Mouse (Mus musculus): ENCODE results near the gene Ednra. TPM values are rescaled to one million over a fixed set of nuclear protein-coding genes. Genes with fewer than 3 reads are reported as not detected.
"Not testable (repeated sequence)": the region's sequence is repeated elsewhere in the genome, so short reads cannot be mapped to it uniquely, and the experiment has no call there.

Gene Ednra
- polyA plus RNA-seq, 1 experiment from 2014 or later: 6.4 TPM

DNA sequence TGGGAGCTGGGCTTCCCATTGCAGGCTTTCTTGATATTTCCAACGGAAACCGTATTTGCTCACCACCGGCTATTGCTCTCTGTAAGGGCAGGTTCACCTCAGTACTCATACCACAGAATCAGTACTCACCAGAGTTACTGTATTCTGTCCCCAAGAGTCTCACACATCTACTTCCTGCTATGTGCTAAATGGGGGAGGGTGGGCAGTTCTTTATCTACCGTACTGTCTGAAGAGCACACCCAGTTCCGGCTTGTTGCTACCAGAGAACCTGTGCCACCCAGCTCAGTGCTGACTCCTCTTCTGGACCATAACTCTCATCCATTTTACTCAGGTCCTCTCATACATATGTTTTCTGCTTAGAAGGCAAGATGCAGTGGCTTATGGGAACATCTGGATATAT is 10.6 kb downstream of the Ednra start:
- Histone ChIP-seq H3K27me3 (replicated peaks) (no peaks in the 10 kb centered on the region), H3K9me3 (no peaks in the 10 kb centered on the region), H3K4me1 (no peaks in the 10 kb centered on the region), H3K4me2 (no peak overlapping the region), H3K27ac (no peak overlapping the region), H3K36me3 (replicated peaks) (no peaks in the 10 kb centered on the region), H3K9ac (no peak overlapping the region), H3K4me3 (no peak overlapping the region)
- ATAC-seq (replicated peaks): no peak
- 91% methylated on average over 5 of the region's 5 CpGs for WGBS

DNA sequence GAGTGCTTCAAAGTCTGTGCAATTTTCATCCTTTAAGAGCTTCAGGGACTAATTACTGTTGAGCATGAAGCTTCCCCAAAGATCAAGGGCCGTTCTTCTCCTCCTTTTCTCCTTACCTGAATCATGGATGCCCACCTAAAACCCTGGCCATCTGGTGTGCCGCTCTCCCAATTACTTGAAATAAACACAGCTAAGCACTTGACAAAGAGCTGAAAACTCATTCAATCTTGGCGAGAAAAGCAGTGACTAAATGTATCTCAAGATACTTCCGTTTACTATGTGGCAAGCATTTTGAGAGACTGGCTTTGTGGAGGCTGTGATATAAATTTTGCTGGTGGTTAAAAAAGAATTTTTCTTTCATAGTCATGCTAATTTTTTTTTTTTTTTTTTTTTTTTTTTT is 19.5 kb downstream of the Ednra start:
- H3K9ac ChIP-seq: no peak overlapping the region
- WGBS: 90% methylated on average over 4 of the region's 4 CpGs
- H3K4me3 ChIP-seq: no peak overlapping the region
- H3K27me3 ChIP-seq (replicated peaks): no peaks in the 10 kb centered on the region
- H3K4me2 ChIP-seq: no peak overlapping the region
- H3K9me3 ChIP-seq: no peaks in the 10 kb centered on the region
- H3K27ac ChIP-seq: no peak overlapping the region
- no peaks in the 10 kb centered on the region for H3K36me3 ChIP-seq (replicated peaks)
- ATAC-seq (replicated peaks): no peak
- H3K4me1 ChIP-seq: no peaks in the 10 kb centered on the region

DNA sequence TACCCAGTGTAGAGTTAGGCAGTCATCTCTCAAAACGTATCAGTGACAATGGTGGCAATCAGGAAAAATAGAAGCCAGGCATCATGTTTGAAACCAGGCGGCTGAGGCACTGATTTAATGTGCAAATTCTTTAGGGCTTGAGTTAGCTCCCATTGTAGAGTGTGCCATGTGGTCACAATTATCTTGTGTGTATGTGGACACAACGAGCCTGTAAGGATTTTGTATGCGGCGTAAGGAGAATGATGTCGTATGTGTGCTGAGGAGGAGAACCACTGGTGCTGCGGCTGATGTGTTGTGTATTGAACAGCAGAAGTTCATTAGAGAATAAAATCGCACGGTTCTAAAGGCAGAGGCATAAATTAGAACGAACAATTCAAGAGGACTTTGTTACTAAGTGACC is 26.2 kb downstream of the Ednra start:
- H3K27ac ChIP-seq: no peak overlapping the region
- no peaks in the 10 kb centered on the region for H3K36me3 ChIP-seq (replicated peaks)
- no peak overlapping the region for H3K4me3 ChIP-seq
- H3K9ac ChIP-seq: no peak overlapping the region
- no peaks in the 10 kb centered on the region for H3K4me1 ChIP-seq
- no peaks in the 10 kb centered on the region for H3K9me3 ChIP-seq
- no peak overlapping the region for H3K4me2 ChIP-seq
- no peaks in the 10 kb centered on the region for H3K27me3 ChIP-seq (replicated peaks)
- ATAC-seq (replicated peaks): no peak
- 70% methylated on average over 10 of the region's 10 CpGs for WGBS

DNA sequence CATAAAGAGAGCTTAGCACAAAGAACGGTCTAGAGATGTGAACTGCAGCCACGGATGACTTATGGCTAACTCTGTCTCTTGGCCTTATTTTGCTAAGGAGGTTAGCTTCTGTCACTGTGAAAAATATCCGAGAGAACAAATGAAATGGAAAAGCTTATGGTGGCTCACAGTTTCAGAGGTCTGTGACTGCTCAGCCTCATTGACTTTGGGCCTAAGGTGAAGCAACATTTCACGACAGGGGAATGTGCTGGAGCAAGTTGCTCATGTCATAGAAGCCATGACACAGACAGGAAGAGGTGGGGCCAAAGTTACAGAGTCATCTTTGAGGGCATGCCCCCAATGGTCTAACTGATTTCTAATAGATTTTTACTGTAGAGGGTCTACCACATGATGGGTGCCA is 28.1 kb downstream of the Ednra start:
- 94% methylated on average over 4 of the region's 4 CpGs for WGBS
- H3K4me3 ChIP-seq: no peak overlapping the region
- H3K27me3 ChIP-seq (replicated peaks): no peaks in the 10 kb centered on the region
- no peak overlapping the region for H3K4me2 ChIP-seq
- no peak overlapping the region for H3K9ac ChIP-seq
- no peak overlapping the region for H3K27ac ChIP-seq
- ATAC-seq (replicated peaks): no peak
- no peaks in the 10 kb centered on the region for H3K36me3 ChIP-seq (replicated peaks)
- no peaks in the 10 kb centered on the region for H3K4me1 ChIP-seq
- H3K9me3 ChIP-seq: no peaks in the 10 kb centered on the region

DNA sequence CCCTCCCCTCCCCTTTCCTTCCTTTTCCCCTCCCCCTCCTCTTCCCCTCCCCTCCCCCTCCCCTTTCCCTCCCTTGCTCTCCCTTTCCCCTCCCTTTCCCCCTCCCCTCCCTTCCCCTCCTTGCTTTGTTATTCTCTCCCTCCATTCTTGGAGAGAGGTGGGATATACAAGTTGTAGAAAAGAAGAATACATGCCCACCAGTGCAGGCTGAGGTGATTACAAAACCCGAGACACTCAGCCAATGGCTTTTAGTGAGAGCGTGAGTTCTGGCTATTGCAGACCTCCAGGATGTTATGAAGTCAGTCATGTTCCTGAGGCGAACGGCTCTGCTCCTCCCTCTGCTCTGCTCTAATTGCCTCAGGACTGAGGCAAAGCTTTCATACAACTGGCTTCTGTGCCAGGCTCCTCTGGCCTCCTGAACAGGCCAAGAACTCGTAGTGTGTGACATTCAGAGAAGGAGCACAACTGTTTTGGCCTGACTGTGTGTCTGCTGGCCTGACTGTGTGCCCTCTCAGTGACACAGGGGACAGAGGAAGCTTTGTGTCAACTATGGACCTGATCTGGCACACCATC is 28.7 kb downstream of the Ednra start:
- 57% methylated on average over 5 of the region's 5 CpGs for WGBS
- no peaks in the 10 kb centered on the region for H3K4me1 ChIP-seq
- no peaks in the 10 kb centered on the region for H3K27me3 ChIP-seq (replicated peaks)
- H3K4me2 ChIP-seq: no peak overlapping the region
- H3K36me3 ChIP-seq (replicated peaks): no peaks in the 10 kb centered on the region
- H3K9ac ChIP-seq: no peak overlapping the region
- no peak overlapping the region for H3K27ac ChIP-seq
- no peaks in the 10 kb centered on the region for H3K9me3 ChIP-seq
- no peak overlapping the region for H3K4me3 ChIP-seq
- no peak for ATAC-seq (replicated peaks)

DNA sequence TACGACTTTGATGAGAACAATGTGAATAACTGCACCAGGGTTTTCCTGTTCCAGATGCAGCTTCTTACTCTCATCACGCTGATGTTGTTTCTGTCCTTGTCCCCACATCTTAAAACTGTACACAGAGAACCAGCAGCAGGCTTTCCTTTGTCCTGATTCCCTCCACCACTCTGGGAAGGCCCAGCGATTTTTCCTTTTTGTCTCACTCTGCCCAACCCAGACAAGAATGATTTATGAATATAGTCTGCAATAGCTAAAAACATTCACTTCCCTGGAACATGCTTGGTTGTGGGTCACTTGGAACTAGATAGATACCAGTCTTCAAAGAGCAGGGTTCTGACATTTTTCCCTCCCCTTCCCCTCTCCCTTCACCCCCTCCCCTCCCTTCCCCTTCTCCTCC is 29.2 kb downstream of the Ednra start:
- Histone ChIP-seq H3K27ac (no peak overlapping the region), H3K9ac (no peak overlapping the region), H3K4me2 (no peak overlapping the region), H3K4me3 (no peak overlapping the region), H3K27me3 (replicated peaks) (no peaks in the 10 kb centered on the region), H3K9me3 (no peaks in the 10 kb centered on the region), H3K36me3 (replicated peaks) (no peaks in the 10 kb centered on the region), H3K4me1 (no peaks in the 10 kb centered on the region)
- ATAC-seq (replicated peaks): no peak
- 81% methylated on average over 3 of the region's 3 CpGs for WGBS

DNA sequence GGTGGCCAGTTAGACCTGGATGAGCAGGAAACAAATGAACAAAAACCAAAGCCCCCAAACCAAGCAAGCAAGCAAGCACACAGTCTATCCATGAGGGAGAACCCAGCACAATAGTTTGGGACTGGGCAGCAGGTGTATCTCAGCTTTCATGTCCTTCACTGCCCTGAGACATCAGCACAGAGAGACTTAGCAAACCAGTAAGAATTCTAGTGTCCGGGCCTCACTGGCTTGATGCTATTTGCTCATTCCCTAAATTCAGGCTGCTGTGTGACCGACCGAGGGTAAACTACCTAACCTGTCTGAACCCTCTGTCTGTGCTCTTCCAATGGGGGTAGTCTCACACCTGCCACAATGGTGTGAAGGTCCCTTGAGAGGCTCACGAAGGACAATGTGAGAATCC is 29.7 kb downstream of the Ednra start:
- no peaks in the 10 kb centered on the region for H3K27me3 ChIP-seq (replicated peaks)
- H3K4me3 ChIP-seq: no peak overlapping the region
- no peak overlapping the region for H3K4me2 ChIP-seq
- WGBS: 90% methylated on average over 4 of the region's 4 CpGs
- no peak for ATAC-seq (replicated peaks)
- no peak overlapping the region for H3K27ac ChIP-seq
- no peaks in the 10 kb centered on the region for H3K4me1 ChIP-seq
- no peak overlapping the region for H3K9ac ChIP-seq
- no peaks in the 10 kb centered on the region for H3K36me3 ChIP-seq (replicated peaks)
- H3K9me3 ChIP-seq: no peaks in the 10 kb centered on the region

DNA sequence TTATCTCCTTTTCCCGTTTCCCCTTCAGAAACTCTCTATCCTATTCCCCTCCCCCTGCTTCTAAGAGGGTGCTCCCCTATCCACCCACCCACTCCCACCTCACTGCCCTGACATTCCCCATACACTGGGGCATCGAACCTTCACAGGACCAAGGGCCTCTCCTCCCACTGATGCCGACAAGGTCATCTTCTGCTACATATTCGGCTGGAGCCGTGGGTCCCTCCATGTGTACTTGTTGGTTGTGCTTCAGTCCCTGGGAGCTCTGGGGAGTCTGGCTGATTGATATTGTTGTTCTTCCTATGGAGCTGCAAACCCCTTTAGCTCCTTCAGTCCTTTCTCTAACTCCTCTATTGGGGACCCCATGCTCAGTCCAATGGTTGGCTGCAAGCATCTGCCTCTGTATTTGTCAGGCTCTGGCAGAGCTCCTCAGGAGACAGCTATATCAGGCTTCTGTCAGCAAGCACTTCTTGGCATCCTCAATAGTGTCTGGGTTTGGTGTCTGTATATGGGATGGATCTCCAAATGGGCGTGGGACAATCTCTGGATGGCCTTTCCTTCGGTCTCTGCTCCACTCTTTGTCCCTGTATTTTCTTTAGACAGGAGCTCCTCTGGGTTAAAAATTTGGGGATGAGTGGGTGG is 34.7 kb downstream of the Ednra start:
- not testable (repeated sequence) for H3K9ac ChIP-seq; H3K4me3 ChIP-seq; H3K27ac ChIP-seq; H3K9me3 ChIP-seq; ATAC-seq (replicated peaks); H3K4me2 ChIP-seq; H3K36me3 ChIP-seq (replicated peaks); H3K27me3 ChIP-seq (replicated peaks); H3K4me1 ChIP-seq
- WGBS: 87% methylated on average over 7 of the region's 7 CpGs

DNA sequence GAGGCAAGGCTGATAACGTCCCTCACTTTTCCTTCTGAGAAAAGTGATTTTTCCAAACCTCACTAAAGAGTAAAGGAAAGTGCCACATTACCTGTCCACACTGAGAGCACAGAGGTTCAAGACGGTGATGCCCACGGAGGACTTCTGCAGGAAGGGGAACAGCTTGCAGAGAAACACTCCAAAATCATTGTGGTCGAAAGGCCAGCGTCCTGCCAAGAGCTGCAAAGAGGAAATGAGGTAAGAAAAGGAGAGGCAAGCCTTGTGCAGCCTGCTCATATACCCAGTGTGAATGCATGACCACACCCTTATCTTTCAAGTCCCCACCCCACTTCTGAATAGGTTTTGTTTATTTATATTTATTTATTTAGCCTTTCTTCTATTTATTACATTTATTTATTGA is 35.3 kb downstream of the Ednra start:
- ATAC-seq (replicated peaks): no peak
- 77% methylated on average over 5 of the region's 5 CpGs for WGBS

DNA sequence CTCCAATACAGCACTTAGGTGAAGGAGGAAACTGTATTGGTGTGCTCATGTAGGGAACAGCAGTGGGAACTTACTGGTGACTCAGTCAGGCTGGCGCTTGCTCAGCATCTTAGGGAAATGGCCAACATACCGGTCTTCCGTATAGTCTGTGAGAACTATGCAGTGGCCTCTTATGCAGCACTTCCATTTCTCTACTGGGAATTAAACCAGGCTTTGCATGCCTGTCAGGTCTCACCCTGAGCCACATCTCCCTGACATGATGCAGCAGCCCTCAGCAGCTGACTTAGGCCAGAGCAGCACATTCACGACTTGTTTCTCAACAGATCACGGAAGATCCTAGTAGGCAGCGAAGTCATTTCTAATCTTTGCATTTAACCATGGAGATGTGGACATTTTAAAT is 39.9 kb downstream of the Ednra start:
- ATAC-seq (replicated peaks): no peak
- Histone ChIP-seq H3K4me2 (no peak overlapping the region), H3K27ac (no peak overlapping the region), H3K27me3 (replicated peaks) (no peaks in the 10 kb centered on the region), H3K4me1 (no peaks in the 10 kb centered on the region), H3K36me3 (replicated peaks) (no peaks in the 10 kb centered on the region), H3K9me3 (no peaks in the 10 kb centered on the region), H3K4me3 (no peak overlapping the region), H3K9ac (no peak overlapping the region)
- WGBS: 87% methylated on average over 6 of the region's 6 CpGs

More for the DNA sequence above, 35.3 kb downstream of the Ednra start:
- Histone ChIP-seq H3K36me3 (replicated peaks) (no peaks in the 10 kb centered on the region), H3K9ac (no peak overlapping the region), H3K9me3 (no peaks in the 10 kb centered on the region), H3K27me3 (replicated peaks) (no peaks in the 10 kb centered on the region), H3K4me3 (no peak overlapping the region), H3K27ac (no peak overlapping the region), H3K4me2 (no peak overlapping the region), H3K4me1 (no peaks in the 10 kb centered on the region)

DNA sequence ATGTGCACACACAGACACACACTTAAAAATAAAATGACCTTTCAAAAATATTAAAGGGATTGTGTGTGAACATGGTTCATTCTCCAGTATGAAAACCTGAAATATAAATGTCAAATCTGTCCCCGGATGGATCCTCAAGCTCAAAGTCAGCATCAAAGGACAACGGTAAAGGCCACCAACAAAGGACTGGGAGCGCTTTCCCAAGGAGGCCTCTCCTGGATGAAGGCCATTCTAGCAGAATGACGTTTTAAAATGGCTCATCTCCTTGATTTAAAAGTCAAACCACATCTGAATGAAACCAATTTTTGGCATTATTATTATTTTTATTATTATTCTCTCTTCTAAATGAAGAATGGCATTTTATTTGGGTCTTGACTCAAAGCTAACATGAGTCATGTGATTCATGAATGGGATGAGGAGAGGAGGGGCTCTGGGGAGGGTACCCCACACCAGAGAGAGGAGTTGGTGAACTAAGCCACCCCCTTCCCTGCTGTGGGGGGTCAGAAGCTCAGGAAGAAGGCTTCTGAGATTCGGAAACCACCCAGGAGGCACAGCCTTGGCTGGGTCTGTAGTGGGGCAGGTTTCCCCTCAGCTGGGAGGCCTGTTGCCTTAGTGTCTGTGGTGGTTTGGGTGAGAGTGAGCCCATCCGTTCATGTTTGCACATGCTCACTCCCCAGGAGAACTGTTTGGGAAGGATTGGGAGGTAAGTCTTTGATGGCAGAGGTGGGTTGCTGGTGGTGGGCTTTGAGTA is 40.7 kb downstream of the Ednra start:
- ATAC-seq (replicated peaks): no peak
- no peak overlapping the region for H3K9ac ChIP-seq
- no peak overlapping the region for H3K27ac ChIP-seq
- no peak overlapping the region for H3K4me3 ChIP-seq
- H3K9me3 ChIP-seq: no peaks in the 10 kb centered on the region
- no peak overlapping the region for H3K4me2 ChIP-seq
- H3K36me3 ChIP-seq (replicated peaks): no peaks in the 10 kb centered on the region
- 83% methylated on average over 6 of the region's 6 CpGs for WGBS
- H3K4me1 ChIP-seq: no peaks in the 10 kb centered on the region
- no peaks in the 10 kb centered on the region for H3K27me3 ChIP-seq (replicated peaks)

DNA sequence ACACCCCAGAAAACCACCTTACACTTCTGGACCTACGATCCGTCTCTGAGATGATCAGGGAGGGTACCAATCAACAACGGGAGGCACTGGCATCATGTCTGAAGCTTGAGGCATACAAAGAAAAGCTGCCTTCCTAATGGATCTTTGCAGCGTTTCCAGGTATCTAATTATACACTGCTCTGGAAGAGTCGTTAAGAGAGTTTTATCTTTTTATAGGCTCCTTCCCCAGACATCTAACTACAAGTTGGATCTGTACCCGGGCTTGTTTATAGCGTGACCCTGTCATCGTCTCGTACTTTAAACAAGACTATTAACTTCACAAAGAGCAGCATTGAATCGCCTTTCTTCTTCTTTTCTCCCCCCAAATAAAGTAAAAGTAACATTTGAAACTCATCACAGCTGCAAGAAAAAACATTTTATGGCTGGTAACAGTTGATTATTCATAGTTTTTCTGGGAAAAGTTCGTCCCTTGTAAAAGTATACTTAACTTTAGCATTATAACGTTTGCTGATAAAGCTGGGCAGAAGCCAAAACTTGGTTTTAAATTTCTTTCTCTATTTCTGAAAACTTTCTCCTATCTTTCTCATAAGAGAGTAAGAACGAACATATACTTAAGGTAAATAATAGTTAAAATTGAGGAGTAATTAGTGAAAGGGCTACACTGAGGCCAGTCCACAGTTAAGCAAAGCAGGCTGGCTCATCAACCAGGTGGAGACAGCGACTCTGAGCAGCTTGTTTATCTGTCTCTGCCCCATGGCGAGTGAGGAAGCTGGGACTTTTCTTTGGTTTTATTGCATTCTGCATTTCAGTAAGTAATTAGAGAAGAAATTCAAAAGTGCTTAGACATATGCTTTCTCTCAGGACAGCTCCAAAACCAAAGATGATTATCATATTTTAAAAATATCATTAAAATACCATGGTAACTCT is 42.0 kb downstream of the Ednra start:
- no peaks in the 10 kb centered on the region for H3K4me1 ChIP-seq
- H3K27ac ChIP-seq: no peak overlapping the region
- 73% methylated on average over 15 of the region's 15 CpGs for WGBS
- no peak for ATAC-seq (replicated peaks)
- no peaks in the 10 kb centered on the region for H3K36me3 ChIP-seq (replicated peaks)
- H3K4me2 ChIP-seq: no peak overlapping the region
- H3K27me3 ChIP-seq (replicated peaks): no peaks in the 10 kb centered on the region
- no peaks in the 10 kb centered on the region for H3K9me3 ChIP-seq
- H3K9ac ChIP-seq: no peak overlapping the region
- H3K4me3 ChIP-seq: no peak overlapping the region

Measured in midbrain, embryonic 15.5 days (tissue).